Mouse (Mus musculus) cortical plate, adult 2 months (tissue): ENCODE measurements around the gene Arhgef7.

Experiments used
- CTCF ChIP-seq: fragments of 200-500 bp; IDR thresholded peaks from 2 replicates; pipeline ENCODE4 v1.5.1; 2011; ENCODE audit warnings: mild to moderate bottlenecking, control low read depth, low read length; ENCODE audit not compliant: insufficient read depth; ENCODE audit errors: extremely low read depth
- POLR2A ChIP-seq: fragments of 200-500 bp; IDR thresholded peaks from 2 replicates; pipeline ENCODE4 v1.6.1; 2011; ENCODE audit warnings: mild to moderate bottlenecking, low read length, control low read depth; ENCODE audit not compliant: insufficient read depth; ENCODE audit errors: extremely low read depth

- TF ChIP-seq POLR2A (no peak), CTCF (no peak)
These were observed 49.1 kb downstream of the Arhgef7 start for GRCm38 (mm10) chr8:11776451-11777180.
